Mouse (Mus musculus) spleen, adult 2 months (tissue): ENCODE data around the gene Ess2.

Experiments used
- CTCF ChIP-seq: fragments of 200-500 bp; IDR thresholded peaks from 2 replicates; pipeline ENCODE4 v1.5.1; 2011; ENCODE audit warnings: mild to moderate bottlenecking, inconsistent platforms; ENCODE audit not compliant: insufficient read depth, insufficient read length, insufficient replicate concordance; ENCODE audit errors: extremely low read depth
- POLR2A ChIP-seq: fragments of 200-500 bp; IDR thresholded peaks from 2 replicates; pipeline ENCODE4 v1.6.1; 2011; ENCODE audit warnings: low read depth, low read length, inconsistent platforms

- no peak for TF ChIP-seq CTCF
- no peak for TF ChIP-seq POLR2A
These were observed 20.1 kb downstream of the Ess2 start for GRCm38 (mm10) chr16:17890917-17891566.
